Mouse (Mus musculus): ENCODE results near the gene Stt3b.

DNA sequence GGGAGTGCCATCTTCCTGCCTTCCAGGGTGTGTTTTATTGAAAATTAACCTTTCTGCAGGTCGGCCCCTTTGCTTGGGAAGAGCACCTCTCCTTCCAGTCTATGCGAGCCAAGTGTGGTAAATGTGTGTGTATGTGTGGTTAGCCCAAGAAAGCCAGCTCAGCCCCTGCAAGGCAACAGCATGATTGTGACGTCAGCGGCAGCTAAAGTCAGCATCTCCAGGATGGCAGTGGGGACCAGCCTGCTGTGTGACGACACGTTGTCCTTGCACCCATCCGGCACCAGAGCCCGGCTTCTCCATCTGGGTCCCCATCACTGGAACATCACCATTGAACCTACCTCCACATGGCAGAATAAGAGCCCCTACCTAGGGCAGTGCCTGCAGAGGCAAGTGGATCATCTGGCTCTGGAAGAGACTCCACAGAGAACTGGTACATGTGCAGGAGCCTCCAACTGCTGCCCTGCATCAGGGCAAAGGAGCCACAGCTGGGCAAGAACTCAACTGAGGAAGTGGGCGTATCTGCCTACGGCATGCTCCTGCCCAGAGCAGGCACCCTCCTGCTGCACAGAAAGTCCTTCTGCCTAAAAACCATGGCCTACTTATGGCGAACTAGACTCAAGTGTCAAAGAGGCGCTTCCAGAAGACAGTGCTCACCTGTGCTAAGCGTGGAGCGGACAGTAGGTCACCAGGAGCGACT lies 109.9 kb downstream of the Stt3b start:
- no peak for TF ChIP-seq CTCF (IDR thresholded peaks at IDR 0.05; ENCODE audit: control insufficient read depth, insufficient read depth, insufficient read length)
- no peak for TF ChIP-seq USF1 (IDR thresholded peaks at IDR 0.05; ENCODE audit: low read depth)
- no peak for TF ChIP-seq CEBPB (IDR thresholded peaks at IDR 0.05; ENCODE audit: low read depth)
- no peak for TF ChIP-seq MYOG (IDR thresholded peaks at IDR 0.05; ENCODE audit: control insufficient read depth, extremely low read depth, insufficient read length)
- no peak for TF ChIP-seq MYOD1 (IDR thresholded peaks at IDR 0.05; ENCODE audit: control insufficient read depth, insufficient read length, low read depth)
- no peak for TF ChIP-seq MAX (IDR thresholded peaks at IDR 0.05)
- TF ChIP-seq FOSL1 (IDR thresholded peaks at IDR 0.05; ENCODE audit: insufficient read depth, low read length, poor library complexity, severe bottlenecking) = no peak

Data from C2C12 (cell line).